Mouse (Mus musculus) heart, adult 9 months (tissue): ENCODE results near the gene Olfr992.
"Not testable (repeated sequence)": the region's sequence is repeated elsewhere in the genome, so short reads cannot be mapped to it uniquely, and the experiment has no call there.

Experiments used
- DNase-seq, 2 experiments: peaks; one replicate each; pipeline ENCODE4 v3.0.0; 2022; ENCODE audit warnings: low spot score in 2 of 2

Gene Olfr992

DNA sequence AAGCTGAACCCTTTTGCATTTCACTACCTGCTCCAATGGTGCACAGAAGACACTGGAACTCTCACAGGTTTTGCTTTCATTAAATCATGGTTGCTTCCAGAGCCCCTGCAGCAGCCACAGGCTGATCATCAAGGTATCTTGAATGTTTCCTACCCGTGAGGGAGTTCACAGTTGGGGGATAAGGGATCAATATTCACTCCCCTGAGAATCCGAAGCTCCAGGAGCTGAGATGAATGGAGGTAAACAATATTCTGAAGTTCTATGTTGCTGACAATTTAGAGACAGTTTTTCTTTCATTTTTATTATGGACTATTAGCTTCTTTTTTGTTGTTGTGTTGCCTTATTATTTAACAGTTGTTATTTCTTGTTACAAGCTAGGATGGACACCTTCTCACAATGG lies at the start of gene Olfr992:
Gene Olfr992 (minus strand): TSS at position 101 of the 400 bp plus-strand sequence.
- no peak for DNase-seq

DNA sequence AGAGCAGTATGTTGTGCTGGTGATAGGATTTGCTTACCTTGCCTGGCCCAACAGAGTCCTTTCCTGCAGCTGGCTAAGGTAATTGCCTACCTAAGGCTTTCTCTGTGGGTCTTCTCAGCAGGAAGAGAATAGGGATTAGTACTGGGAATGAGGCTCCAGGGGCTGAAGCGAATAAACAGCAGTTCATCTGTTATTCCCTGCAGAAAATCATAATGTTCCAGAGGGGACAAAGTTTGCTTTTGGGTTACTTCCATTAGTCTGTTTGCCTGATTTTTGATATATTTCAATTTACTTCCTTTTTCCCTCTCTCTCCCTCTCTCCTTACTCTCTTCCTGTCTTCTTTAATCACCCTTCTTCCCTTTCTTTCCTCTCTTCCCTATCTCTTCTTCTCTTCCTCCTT lies 34.3 kb upstream of the Olfr992 start, which contains the start of gene Olfr995:
Gene Olfr995 (minus strand): TSS at position 101 of the 400 bp plus-strand sequence.
- DNase-seq, result no peak

DNA sequence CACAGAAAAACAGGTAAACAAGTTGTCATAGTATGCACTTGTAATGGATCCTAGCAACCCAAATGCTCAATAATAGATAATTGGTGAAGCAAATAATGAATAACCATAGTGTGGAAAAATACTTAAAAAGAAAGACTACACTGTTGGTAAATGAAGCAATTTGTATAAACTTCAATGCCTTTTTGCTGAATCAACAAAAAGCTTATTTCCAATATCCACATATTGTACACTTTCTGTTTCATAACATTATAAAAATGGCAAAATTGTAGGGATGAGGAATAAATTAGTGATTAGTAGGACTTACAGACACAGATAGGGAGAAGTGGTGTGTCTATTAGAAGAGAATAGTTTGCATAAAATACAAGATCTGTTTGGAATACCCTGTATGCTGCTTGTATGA lies 33.3 kb upstream of the Olfr992 start:
- no peak for DNase-seq

DNA sequence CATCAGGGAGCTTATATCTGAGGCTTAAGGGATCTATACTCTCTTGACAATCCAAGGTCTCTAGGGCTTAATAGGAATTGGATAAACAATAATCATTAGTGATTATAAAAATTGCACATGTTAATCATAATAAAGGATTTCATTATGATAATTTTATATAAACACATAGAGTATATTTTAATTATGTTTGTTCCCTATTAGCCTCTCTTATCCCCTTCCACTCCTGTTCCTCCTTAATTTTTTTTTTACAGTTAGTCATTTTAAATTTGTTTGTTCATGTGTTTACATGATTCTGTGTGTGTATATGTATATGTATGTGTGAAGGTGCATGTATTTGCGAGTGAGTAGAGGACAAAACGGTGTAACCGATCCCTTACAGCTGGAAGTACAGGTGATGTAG lies 27.1 kb upstream of the Olfr992 start, which contains the start of gene Olfr994:
Gene Olfr994 (minus strand): TSS at position 101 of the 400 bp plus-strand sequence.
- DNase-seq, result no peak

DNA sequence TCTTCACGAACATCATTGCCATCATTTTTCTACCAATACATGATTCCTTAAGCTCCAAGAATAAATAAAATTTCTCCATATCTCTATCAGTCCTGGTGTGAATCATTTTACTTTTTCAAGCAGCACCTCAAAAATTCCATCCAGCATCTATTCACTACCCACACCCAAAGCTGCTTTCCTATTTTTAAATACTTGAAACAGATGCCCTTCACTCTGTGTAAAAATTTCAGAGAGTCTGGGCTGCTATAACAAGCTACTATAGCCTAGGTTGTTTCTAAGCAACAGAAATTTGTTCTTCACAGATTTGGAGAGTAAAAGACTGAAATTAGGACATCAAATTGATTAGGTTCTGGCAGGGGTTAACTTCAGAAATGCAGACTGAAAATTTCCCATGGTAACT lies 16.6 kb upstream of the Olfr992 start:
- no peak for DNase-seq

DNA sequence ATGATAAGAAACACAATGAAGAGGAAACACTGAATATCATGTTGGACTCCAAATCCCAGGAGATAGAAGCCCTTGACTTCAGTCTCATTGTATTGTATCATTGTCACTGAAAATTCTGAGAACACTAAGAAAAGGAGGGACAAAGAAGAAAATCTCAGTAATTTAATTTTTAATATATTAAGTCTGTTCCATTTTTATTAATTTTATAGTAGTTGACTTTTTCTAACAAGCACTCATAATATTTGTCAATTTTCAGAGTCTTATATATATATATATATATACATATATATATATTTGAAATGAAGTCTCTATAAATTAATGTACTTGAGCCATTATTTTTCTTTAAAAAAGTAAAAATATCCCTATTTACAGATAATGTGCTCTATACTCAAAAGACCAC lies 5.5 kb upstream of the Olfr992 start, which contains the start of gene Olfr993:
Gene Olfr993 (minus strand): TSS at position 101 of the 400 bp plus-strand sequence.
- no peak for DNase-seq

DNA sequence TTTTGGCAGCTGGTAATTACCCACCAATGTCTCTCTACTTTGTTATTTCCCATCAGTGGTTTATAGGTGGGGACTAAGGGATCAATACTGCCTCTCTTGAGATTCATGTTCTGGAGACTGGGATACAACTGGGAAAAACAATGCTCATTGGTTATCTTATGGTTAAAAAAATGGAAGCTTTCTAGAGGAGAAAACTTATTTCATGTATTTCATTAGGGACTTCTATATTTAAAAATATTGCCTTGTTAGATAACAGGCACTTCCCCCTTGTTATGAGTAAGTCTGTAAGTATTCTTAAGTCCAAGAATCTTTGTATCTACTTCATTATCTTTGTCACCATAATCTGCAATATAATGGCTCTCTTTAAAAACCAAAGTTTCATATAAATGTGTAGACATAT lies 46.1 kb downstream of the Olfr992 start, which contains the start of gene Olfr988:
Gene Olfr988 (minus strand): TSS at position 101 of the 400 bp plus-strand sequence.
- not testable (repeated sequence) for DNase-seq
